Mouse (Mus musculus) CH12.LX (cell line): ENCODE measurements around the gene Esr1. TPM values are rescaled to one million over a fixed set of nuclear protein-coding genes. Genes with fewer than 3 reads are reported as not detected.

Source experiments
- DNase-seq: peaks from one replicate; pipeline ENCODE4 v3.0.0-alpha.2; 2013; ENCODE audit errors: extremely low read depth
- H3K27ac ChIP-seq: 2 replicates; pipeline ENCODE4 v1.5.1; 2012; ENCODE audit warnings: low read depth, mild to moderate bottlenecking, control low read depth, moderate library complexity; ENCODE audit not compliant: insufficient read depth
- H3K27me3 ChIP-seq: replicated peaks from 2 replicates; pipeline ENCODE3; 2012; ENCODE audit warnings: inconsistent platforms
- H3K36me3 ChIP-seq, 2 experiments: replicated peaks in 1 of 2; 2 replicates each; pipeline versions ENCODE3 to v1.6.1; 2012; ENCODE audit warnings: inconsistent platforms in 1 of 2, low read length in 1 of 2, mild to moderate bottlenecking in 1 of 2, mixed read lengths in 1 of 2, moderate library complexity in 1 of 2; ENCODE audit not compliant: control insufficient read depth in 1 of 2, insufficient read depth in 1 of 2
- H3K4me1 ChIP-seq, 2 experiments: 2 replicates each; pipeline ENCODE4 v1.6.1; 2012; ENCODE audit warnings: inconsistent platforms in 1 of 2, moderate library complexity in 1 of 2; ENCODE audit not compliant: insufficient read depth in 2 of 2, control insufficient read depth in 1 of 2
- H3K4me2 ChIP-seq: 2 replicates; pipeline ENCODE4 v1.6.1; 2012; ENCODE audit warnings: low read depth, mild to moderate bottlenecking, control low read depth; ENCODE audit not compliant: poor library complexity, insufficient read depth, severe bottlenecking
- H3K4me3 ChIP-seq, 3 experiments: fragments of 150-350 bp in 1 of 3; sonication (generic) in 1 of 3; replicated peaks in 1 of 3; 2 replicates each; pipeline versions ENCODE3 to v1.5.1; 2011 to 2012; ENCODE audit warnings: low read depth in 2 of 3, low read length in 2 of 3, mild to moderate bottlenecking in 2 of 3, moderate library complexity in 2 of 3, control low read depth in 1 of 3, improper control_type of control experiment in 1 of 3, inconsistent platforms in 1 of 3, mixed read lengths in 1 of 3; ENCODE audit not compliant: poor library complexity in 1 of 3
- H3K79me2 ChIP-seq: replicated peaks from 2 replicates; pipeline ENCODE4 v1.6.1; 2012; ENCODE audit warnings: mild to moderate bottlenecking, moderate library complexity; ENCODE audit not compliant: control insufficient read depth, poor library complexity, insufficient read depth, severe bottlenecking; ENCODE audit errors: extremely low read depth
- H3K9ac ChIP-seq: 2 replicates; pipeline ENCODE4 v1.6.1; 2012; ENCODE audit warnings: low read depth, mild to moderate bottlenecking, control low read depth, moderate library complexity; ENCODE audit not compliant: insufficient read depth
- H3K9me3 ChIP-seq: replicated peaks from 2 replicates; pipeline ENCODE3; 2012; ENCODE audit warnings: low read length, inconsistent platforms, mixed read lengths
- BHLHE40 ChIP-seq: IDR thresholded peaks from 2 replicates; pipeline ENCODE4 v1.6.1; 2011; ENCODE audit warnings: mild to moderate bottlenecking, low read depth, low read length, improper control_type of control experiment
- CHD1 ChIP-seq: IDR thresholded peaks from 2 replicates; pipeline ENCODE4 v1.6.1; 2012; ENCODE audit warnings: low read depth, low read length, improper control_type of control experiment, inconsistent platforms
- ETS1 ChIP-seq: conservative IDR thresholded peaks from 2 replicates; pipeline ENCODE4 v1.6.1; 2012; ENCODE audit warnings: low read depth, mild to moderate bottlenecking, inconsistent platforms, low read length, improper control_type of control experiment, moderate library complexity
- GABPA ChIP-seq: IDR thresholded peaks from 2 replicates; pipeline ENCODE4 v1.6.1; 2012; ENCODE audit warnings: low read depth, low read length, improper control_type of control experiment, inconsistent platforms; ENCODE audit not compliant: insufficient replicate concordance
- HCFC1 ChIP-seq: IDR thresholded peaks from 2 replicates; pipeline ENCODE4 v1.6.1; 2012; ENCODE audit warnings: low read depth, mild to moderate bottlenecking, inconsistent platforms, low read length, improper control_type of control experiment
- IRF4 ChIP-seq: IDR thresholded peaks from 2 replicates; pipeline ENCODE4 v1.6.1; 2014; ENCODE audit warnings: low read depth, mild to moderate bottlenecking, inconsistent platforms, low read length, improper control_type of control experiment
- JUN ChIP-seq: IDR thresholded peaks from 2 replicates; pipeline ENCODE4 v1.6.1; 2011; ENCODE audit warnings: low read depth, mild to moderate bottlenecking, low read length, improper control_type of control experiment, moderate library complexity; ENCODE audit not compliant: insufficient read depth
- KAT2A ChIP-seq: IDR thresholded peaks from 2 replicates; pipeline ENCODE4 v1.6.1; 2012; ENCODE audit warnings: low read length, improper control_type of control experiment, inconsistent platforms; ENCODE audit not compliant: insufficient replicate concordance
- MAFK ChIP-seq: IDR thresholded peaks from 2 replicates; pipeline ENCODE4 v1.6.1; 2011; ENCODE audit warnings: low read length, improper control_type of control experiment; ENCODE audit not compliant: insufficient replicate concordance
- MAX ChIP-seq: IDR thresholded peaks from 2 replicates; pipeline ENCODE4 v1.6.1; 2011; ENCODE audit warnings: low read length, improper control_type of control experiment
- MAZ ChIP-seq: IDR thresholded peaks from 2 replicates; pipeline ENCODE4 v1.6.1; 2012; ENCODE audit warnings: low read depth, mild to moderate bottlenecking, inconsistent platforms, low read length, improper control_type of control experiment, moderate library complexity
- MEF2A ChIP-seq: IDR thresholded peaks from 2 replicates; pipeline ENCODE4 v1.6.1; 2014; ENCODE audit warnings: low read depth, mild to moderate bottlenecking, inconsistent platforms, low read length, improper control_type of control experiment, borderline replicate concordance
- MYC ChIP-seq: IDR thresholded peaks from 2 replicates; pipeline ENCODE4 v1.6.1; 2011; ENCODE audit warnings: low read depth, mild to moderate bottlenecking, improper control_type of control experiment, low read length
- PAX5 ChIP-seq: IDR thresholded peaks from 2 replicates; pipeline ENCODE4 v1.6.1; 2012; ENCODE audit warnings: low read length, inconsistent platforms, mixed read lengths
- POLR2A ChIP-seq: IDR thresholded peaks from 2 replicates; pipeline ENCODE4 v1.6.1; 2011; ENCODE audit warnings: low read depth, mild to moderate bottlenecking, improper control_type of control experiment, low read length
- POLR2AphosphoS2 ChIP-seq: IDR thresholded peaks from 2 replicates; pipeline ENCODE4 v1.6.1; 2011; ENCODE audit warnings: low read depth, low read length, improper control_type of control experiment
- RAD21 ChIP-seq: IDR thresholded peaks from 2 replicates; pipeline ENCODE4 v1.6.1; 2011; ENCODE audit warnings: low read depth, mild to moderate bottlenecking, low read length, improper control_type of control experiment, moderate library complexity
- RCOR1 ChIP-seq: conservative IDR thresholded peaks from 2 replicates; pipeline ENCODE4 v1.6.1; 2012; ENCODE audit warnings: low read depth, mild to moderate bottlenecking, inconsistent platforms, low read length, improper control_type of control experiment
- SMC3 ChIP-seq: IDR thresholded peaks from 2 replicates; pipeline ENCODE4 v1.6.1; 2011; ENCODE audit warnings: low read depth, low read length, improper control_type of control experiment
- TBP ChIP-seq: conservative IDR thresholded peaks from 2 replicates; pipeline ENCODE4 v1.6.1; 2011; ENCODE audit warnings: low read depth, low read length, improper control_type of control experiment
- UBTF ChIP-seq: IDR thresholded peaks from 2 replicates; pipeline ENCODE4 v1.6.1; 2012; ENCODE audit warnings: low read depth, mild to moderate bottlenecking, inconsistent platforms, low read length, improper control_type of control experiment, moderate library complexity
- USF2 ChIP-seq: conservative IDR thresholded peaks from 2 replicates; pipeline ENCODE4 v1.6.1; 2011; ENCODE audit warnings: low read depth, low read length, improper control_type of control experiment
- ZNF384 ChIP-seq: IDR thresholded peaks from 2 replicates; pipeline ENCODE4 v1.6.1; 2012; ENCODE audit warnings: low read depth, low read length, improper control_type of control experiment, inconsistent platforms
- dilution Hi-C: fragments of 300-500 bp; cut with MboI; formaldehyde crosslinking; loops from 2 replicates; pipeline ENCODE4 v1.14.3; 2020; ENCODE audit warnings: low sequenced_read_pairs; ENCODE audit not compliant: extremely low pct_unique_long_range_greater_than_20kb, extremely low pct_ligation_motif_present
- in situ Hi-C: fragments of 300-500 bp; cut with MboI; formaldehyde crosslinking; loops from 3 replicates; pipeline ENCODE4 v1.14.3; 2019; ENCODE audit warnings: low sequenced_read_pairs, low pct_ligation_motif_present, low pct_unique_long_range_greater_than_20kb, mixed read lengths
- polyA plus RNA-seq: library from polyadenylated mRNA; unstranded; fragments of >175 nt; gene quantifications from 2 replicates; pipeline ENCODE4 v1.2.1, GENCODE M21; 2012; ENCODE audit warnings: low read depth; ENCODE audit not compliant: insufficient read length
- total RNA-seq, 2 experiments: library from RNA; depleted of rRNA; stranded (reverse); fragments of 300-350 nt in 1 of 2; fragments of >200 nt in 1 of 2; gene quantifications; 2 replicates each; pipeline ENCODE4 v1.2.3; 2012 to 2014

Esr1 gene
- total and polyA plus RNA-seq, 3 experiments: 0.63 to 1.0 (median 0.64) TPM

DNA sequence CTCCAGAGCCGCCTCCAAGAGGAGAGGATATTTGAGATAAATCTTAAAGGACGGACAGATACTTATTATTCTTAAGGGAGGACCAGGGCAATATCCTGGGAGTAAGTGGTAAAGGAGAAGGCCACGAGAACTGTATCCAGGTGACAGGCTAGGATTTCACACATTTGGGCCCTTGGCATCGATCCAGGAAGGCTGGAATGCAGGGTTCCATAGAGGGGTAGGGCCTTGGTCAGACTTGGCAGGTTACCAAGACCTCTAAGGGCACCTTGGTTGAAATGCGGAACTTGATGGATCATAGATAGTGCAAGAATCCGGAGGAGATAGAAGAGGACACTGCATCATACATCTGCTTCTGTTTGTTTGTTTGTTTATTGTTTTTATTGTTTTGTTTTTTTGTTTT is 24.3 kb downstream of the Esr1 start:
- TF ChIP-seq IRF4 (no peak), POLR2A (no peak), MAFK (no peak), GABPA (no peak), HCFC1 (no peak), SMC3 (no peak), ZNF384 (no peak), POLR2AphosphoS2 (no peak), MYC (no peak), JUN (no peak), TBP (no peak)
- H3K4me3 ChIP-seq: no peak overlapping the region
- no peaks in the 10 kb centered on the region for H3K9me3 ChIP-seq
- DNase-seq: no peak
- H3K27ac ChIP-seq: no peak overlapping the region
- dilution Hi-C loops (no loop called here), in situ Hi-C loops (loop anchor here (25.0 kb wide), 1 partner anchor 352 kb away; no protein-coding TSS in a partner anchor)
- no peaks in the 10 kb centered on the region for H3K36me3 ChIP-seq
- H3K4me1 ChIP-seq: peaks cover 2 to 14% of the 10 kb centered on the region in 2 experiments; a peak in 3 of 4 replicates
- no peak overlapping the region for H3K9ac ChIP-seq
- H3K79me2 ChIP-seq: no peaks in the 10 kb centered on the region
- H3K4me2 ChIP-seq: no peak overlapping the region
- no peaks in the 10 kb centered on the region for H3K27me3 ChIP-seq

DNA sequence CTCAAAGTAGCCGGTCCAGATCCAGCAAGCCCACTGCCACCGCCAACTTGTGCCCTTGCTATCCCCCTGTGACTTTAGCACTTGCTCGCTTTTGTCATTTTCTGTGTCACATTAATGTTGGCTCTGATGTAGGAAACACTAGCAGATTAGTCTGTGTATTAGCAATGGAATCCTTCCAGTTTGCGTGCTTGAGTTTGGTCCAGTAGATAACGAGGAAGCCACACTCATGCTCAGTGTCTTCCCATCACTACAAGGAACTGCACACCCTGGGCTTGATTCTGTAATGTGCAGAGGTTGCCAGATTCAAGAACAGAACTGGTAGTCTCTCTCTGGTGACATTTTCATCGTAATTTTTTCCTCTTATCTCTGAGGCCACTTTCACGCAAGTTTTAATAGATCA is 34.7 kb downstream of the Esr1 start:
- no peaks in the 10 kb centered on the region for H3K36me3 ChIP-seq
- no peaks in the 10 kb centered on the region for H3K4me1 ChIP-seq
- H3K9me3 ChIP-seq: no peaks in the 10 kb centered on the region
- dilution Hi-C loops: no loop called here
- no peak overlapping the region for H3K4me3 ChIP-seq
- no peak overlapping the region for H3K4me2 ChIP-seq
- H3K79me2 ChIP-seq: no peaks in the 10 kb centered on the region
- no peaks in the 10 kb centered on the region for H3K27me3 ChIP-seq
- no peak overlapping the region for H3K27ac ChIP-seq
- TF ChIP-seq MEF2A (no peak), UBTF (no peak), ETS1 (no peak), KAT2A (no peak), RCOR1 (no peak), HCFC1 (no peak), ZNF384 (no peak), SMC3 (no peak), POLR2AphosphoS2 (no peak), USF2 (no peak), MAX (no peak), MAFK (no peak), GABPA (no peak), JUN (no peak), CHD1 (no peak), BHLHE40 (no peak), MAZ (no peak), RAD21 (no peak), PAX5 (no peak), MYC (no peak)
- in situ Hi-C loops: loop anchor here (25.0 kb wide), 1 partner anchor 341 kb away; no protein-coding TSS in a partner anchor
- DNase-seq: no peak
- no peak overlapping the region for H3K9ac ChIP-seq
